Mouse (Mus musculus) G1E (cell line): ENCODE data around the gene Notch2.

Experiments
- CTCF ChIP-seq: IDR thresholded peaks from 2 replicates; pipeline ENCODE4 v1.5.1; 2012; ENCODE audit warnings: low read depth, low read length, inconsistent platforms, mixed read lengths
- GATA1 ChIP-seq: IDR thresholded peaks from 2 replicates; pipeline ENCODE4 v1.6.1; 2012; ENCODE audit warnings: borderline replicate concordance, low read length, inconsistent platforms, mixed read lengths
- GATA2 ChIP-seq: IDR thresholded peaks from 2 replicates; pipeline ENCODE4 v1.6.1; 2012; ENCODE audit warnings: low read depth, low read length, inconsistent platforms, borderline replicate concordance
- POLR2AphosphoS5 ChIP-seq: IDR thresholded peaks from 2 replicates; pipeline ENCODE4 v1.6.1; 2012; ENCODE audit warnings: low read depth, low read length, inconsistent platforms; ENCODE audit not compliant: insufficient replicate concordance
- TAL1 ChIP-seq: conservative IDR thresholded peaks from 2 replicates; pipeline ENCODE4 v1.6.1; 2012; ENCODE audit warnings: low read depth, low read length, inconsistent platforms, mixed read lengths

DNA sequence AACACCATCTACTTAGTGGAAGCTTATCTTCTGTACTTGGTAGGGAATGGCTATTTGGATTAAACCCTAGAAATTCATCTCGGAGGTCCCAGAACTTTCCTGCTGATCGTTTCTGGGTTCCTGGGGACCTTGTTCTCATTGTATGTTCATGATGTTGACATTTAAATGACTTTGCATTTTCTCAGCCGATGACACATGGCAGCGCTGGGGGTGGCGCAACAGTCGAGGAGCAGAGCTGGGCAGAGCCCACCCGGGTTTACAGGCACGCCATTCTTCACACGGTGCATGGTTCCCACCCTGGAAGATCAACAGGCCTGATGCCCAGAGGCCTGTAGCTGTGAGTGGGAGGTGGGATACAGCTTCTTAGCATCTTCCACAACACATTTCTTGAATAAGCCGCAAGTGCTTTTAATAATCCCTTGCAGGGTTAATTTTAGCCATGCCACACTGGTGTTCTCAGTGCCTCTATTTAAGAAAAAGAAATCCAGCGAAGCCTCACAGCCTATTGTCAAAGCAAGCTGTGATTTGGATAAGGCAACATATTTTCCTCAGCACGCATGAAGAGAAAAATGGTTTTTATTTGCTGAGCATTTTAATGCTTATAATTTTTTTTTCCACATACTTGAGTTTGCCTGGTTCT is 54.6 kb downstream of the Notch2 start:
- TF ChIP-seq CTCF (no peak), GATA1 (no peak), TAL1 (no peak), POLR2AphosphoS5 (no peak), GATA2 (no peak)
